Mouse (Mus musculus) monocyte, adult 2 months (primary cell): Measurements from ENCODE around the gene Mta3.

Experiments used
- DNase-seq, 2 experiments: peaks; one replicate each; pipeline ENCODE4 v3.0.0; 2022; ENCODE audit warnings: low spot score in 2 of 2, low read depth in 1 of 2

The Mta3 gene

DNA sequence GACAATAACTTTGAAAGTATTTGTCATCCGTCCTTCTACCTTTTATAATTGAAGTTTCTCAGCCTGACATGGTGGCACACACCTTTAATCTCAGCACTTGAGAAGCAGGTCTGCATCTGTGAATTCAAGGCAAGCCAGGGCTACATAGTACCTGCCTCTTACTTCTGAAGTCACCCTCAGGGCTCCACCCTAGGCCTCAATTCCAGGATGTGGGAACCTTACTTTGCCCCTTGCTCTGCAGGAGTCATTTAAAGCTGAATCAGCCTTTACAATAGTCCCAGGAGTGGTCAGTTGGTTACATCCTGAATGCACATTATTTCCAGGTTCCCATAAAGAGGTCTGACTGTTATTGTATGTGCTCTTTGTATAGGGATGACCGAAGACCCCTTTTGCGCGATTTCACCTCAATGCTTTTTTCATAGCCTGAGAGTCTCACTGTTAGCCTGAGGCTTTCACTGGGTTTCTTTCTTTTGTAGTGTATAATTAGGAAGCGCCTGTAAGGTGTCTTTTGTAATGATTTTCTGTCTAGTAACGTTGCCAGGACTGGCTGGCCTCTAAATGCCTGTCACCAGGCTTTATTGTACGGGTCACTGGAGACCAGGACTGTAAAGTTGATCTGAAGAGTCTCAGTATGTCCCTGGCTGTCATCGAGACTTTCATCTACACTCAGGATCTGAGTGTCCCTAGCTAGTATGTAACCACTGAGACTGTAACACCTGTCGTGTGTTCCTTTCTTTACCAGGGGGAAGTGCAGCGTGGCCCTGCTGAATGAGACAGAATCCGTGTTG is 47.3 kb downstream of the Mta3 start:
- no peak for DNase-seq

DNA sequence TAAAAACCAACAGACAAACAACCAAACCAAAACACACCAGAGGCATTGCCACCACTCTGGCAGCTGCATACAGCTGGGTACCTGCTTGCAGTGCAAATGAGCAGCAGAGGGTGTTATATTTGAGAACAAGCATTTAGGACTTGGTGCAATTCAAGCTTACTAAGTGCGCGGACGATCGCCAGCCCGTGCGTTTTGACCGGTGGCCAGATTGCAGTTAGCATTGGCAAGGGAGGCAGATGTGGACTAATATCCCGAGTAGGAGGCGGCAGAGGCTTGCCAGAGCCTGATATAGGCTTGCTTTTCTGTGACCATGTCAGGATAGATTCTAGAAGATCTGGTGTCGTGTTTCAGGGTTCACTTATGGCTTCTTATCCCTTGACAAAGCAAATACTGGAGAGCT is 52.1 kb downstream of the Mta3 start:
- no peak for DNase-seq

DNA sequence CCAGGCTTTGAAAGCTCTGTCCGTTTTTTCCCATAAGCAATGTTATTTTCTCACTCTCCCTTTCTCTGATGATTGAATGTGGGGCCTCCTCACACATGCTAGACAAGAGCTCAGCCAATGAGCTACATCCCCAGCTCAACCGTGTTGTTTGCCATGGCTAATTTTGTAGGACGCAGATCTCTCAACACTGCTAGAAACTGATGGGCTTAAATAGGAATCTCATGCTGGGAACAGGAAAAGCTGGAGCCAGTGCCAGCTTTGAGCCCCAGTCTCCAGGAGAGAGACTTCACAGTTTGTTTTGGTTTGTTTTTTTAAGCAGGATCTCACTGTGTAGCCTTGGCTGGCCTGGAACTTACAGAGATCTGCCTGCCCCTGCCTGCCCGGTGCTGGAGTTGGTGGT is 53.6 kb downstream of the Mta3 start:
- DNase-seq, result no peak

DNA sequence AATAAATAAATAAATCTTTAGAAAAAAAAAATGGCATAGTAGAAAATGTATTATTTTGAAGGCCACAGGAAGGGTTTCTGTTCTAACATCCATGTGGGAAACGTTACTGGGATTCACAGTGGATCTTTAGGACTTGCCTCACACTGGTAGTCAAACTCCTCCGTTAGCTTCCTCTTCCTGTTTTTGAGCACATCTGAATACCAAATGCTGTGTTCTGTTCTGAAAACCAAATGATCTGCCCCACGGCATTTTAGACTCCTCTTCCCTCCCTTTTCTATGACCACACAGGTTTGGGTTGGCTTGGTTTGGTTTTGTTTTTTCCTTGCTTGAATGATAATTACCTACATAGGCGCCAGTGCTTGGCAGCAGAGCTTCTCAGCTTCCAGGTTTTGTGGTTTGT is 58.6 kb downstream of the Mta3 start:
- no peak for DNase-seq

DNA sequence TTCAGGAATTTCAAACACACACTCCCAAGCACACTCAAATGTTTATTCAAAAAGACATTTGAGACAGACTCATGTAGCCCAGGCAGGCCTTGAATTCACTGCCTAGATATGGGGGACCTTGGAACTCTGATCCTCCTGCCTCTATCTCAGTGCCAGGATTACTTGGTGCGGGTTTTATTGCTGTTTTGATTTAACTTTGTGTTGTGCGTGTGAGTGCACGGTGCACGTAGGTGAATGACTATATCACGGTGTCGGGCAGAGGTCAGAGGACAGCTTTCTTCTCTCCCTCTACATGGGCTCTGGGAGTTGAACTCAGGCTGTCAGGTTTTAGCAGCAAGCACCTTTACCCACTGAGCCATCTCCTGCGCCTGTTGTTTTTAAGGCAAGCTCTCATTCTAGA is 61.1 kb downstream of the Mta3 start:
- no peak for DNase-seq

DNA sequence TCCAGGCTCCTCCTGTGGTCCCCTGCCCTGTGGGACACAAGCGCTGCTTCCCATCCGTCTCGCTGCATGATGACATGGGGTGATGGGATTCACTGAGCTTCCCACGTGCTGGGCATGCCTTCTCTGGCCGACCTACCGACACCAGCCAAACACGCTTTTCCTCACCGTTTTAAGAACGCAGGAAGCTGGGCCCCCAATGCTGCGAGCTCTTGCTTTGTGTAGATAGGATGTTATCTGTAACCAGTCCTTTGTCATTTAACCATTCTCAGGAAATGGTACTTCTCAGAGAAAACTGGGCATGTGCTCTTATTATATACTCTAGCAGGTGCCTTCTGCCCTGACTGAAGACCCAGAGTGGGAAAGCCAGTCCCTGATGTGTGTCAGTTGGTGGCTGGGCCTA is 62.3 kb downstream of the Mta3 start:
- DNase-seq, result no peak

DNA sequence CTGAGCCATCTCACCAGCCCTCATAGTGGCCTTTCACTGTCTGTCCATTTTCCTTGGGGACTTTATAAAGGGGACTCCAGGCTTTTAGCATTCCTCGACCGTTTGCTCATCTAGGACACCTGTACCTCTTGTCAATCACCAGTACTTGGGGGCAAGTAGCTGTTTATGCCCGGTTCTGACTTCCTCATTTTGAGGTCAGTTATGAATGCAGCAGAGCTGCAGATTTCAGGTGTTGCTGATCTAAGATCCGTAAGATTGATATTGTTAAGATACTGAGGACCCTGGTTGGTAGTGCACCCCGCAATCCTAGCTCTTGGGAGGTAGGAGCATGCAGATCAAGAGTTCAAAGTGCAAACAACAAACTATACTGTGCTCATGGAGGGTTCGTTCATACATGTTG is 64.4 kb downstream of the Mta3 start:
- DNase-seq, result no peak

DNA sequence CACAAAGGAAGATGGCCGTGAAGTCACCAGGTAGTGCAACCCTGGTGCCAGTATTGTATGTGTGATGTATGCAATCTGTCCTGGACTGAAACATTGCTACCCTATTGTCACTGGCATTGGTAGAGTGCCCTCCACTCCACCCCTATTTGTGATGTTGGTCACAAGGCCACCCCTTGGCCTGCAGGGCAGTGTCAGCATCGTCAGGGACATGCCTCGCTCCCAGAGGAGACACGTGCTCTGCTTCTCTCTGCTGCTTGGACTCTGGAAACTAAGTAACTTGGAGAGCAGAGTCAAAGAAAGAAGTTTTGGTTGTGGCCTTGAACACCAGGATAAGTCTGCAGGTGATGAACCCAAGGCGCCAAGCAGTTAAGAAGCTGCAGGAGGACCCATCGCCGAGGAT is 65.0 kb downstream of the Mta3 start:
- DNase-seq, result no peak

DNA sequence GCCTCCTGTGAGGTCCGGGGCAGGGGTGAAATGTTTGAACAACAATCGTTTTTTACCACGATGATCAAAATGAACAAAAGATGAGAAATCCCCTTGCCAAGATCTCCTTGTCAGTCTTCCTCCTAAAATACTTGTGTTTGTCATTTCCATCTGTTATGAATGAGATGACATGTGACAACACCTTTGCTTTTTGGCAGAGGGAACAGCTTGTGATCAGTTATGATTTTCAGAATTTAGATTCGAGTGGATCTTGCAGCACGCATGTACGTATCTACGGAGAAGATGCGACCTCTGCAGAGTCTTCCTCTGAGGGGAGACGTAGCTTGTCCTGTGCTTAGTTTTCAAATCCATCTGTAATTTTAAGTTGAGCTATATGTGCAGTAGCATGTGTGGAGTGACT is 66.1 kb downstream of the Mta3 start:
- no peak for DNase-seq

DNA sequence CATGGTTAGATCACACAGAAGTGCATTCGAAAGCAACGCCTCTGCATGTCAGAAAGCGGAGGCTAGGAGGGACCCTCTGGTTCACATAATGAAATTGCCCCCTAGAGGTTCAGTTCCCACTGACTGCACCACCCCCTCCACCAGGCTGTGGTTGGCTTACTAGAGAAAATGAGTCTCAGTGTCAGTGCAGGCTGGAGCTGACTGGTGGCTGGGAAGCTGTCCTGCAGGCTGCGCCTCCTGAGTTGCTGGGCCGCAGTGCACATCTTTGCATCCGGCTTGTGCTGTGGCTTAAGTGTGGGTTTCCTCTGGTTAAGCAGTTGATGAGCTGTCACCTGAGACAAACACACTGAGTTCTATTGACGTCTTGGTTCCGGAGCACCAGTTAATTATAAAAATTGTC is 66.7 kb downstream of the Mta3 start:
- no peak for DNase-seq

DNA sequence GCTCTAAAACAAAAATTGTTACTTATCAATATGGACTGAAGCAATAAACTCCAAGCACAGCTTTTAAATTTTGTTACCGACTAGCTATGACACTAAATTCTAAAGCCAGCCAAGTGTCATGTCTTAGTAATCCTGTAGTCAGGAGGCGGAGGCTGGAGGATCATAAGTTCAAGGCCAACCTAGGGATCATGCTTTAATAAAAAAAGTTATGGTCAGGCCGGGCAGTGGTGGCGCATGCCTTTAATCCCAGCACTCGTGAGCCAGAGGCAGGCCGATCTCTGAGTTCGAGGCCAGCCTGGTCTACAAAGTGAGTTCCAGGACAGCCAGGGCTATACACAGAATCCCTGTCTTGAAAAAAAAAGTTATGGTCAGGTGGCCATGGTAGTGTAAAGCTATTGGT is 71.0 kb downstream of the Mta3 start:
- DNase-seq, result no peak

DNA sequence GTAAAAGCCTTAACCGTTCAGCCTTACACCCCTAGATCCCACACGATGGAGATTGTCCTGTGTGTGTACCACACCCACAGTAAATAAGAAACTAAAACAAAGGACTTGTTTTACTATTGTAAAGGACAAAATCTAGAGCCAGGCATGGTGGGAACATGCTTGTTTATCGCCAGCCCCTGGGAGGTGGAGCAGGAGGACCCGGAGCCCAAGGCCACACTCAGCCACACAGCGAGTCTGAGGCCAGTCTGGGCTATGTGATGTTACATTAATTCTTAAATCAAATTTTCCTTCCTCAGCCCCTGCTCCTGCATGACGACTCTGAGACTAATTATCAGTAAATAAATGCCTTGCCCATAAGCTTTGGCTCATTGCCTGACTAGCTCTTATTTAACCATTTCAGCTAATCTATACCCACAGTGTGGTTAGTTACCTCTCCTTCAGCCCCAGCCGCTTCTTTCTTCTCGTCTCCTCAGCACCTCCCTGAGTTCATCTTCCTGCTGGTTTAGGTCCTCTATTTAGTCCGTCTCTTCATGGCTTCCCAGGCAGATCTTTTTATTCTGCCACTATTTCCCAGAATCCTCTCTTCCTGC is 71.6 kb downstream of the Mta3 start:
- DNase-seq, result no peak

DNA sequence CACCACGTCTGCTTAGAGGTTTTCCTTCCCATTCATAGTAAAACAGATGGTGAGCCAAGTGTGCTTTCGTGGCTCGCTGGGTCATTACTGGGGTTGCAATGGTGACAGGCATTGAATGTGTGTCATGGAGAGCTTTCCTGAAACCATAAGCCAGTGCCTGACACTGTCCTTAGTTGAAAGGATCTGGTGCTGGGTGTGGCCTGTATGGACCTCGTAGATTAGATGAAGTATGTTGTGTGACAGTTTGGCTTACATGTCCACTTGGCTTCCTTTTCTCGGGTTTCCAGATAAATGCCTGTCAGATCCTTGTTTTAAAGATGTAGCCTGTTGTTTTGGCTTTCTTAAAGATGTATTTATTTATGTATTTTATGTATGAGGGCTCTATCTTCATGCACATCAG is 74.3 kb downstream of the Mta3 start:
- no peak for DNase-seq

DNA sequence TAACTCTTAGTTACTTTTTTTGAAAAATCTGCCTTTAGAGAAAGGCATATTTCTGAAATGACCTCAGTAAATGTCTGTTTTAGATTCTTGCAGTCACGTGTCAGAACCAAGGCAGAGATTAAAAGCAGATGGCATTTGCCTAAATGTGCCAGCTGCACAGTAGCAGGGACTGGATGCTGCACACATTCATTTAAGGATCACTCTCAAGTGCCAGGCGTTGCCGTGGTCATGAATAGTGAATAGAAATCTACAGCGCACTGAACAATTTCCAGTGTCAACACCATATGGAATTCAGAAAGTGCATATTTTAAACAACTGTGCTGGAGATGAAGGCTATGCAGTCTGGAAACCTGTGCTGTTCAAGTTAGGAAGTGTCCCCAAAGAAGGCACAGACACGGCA is 76.8 kb downstream of the Mta3 start:
- no peak for DNase-seq

DNA sequence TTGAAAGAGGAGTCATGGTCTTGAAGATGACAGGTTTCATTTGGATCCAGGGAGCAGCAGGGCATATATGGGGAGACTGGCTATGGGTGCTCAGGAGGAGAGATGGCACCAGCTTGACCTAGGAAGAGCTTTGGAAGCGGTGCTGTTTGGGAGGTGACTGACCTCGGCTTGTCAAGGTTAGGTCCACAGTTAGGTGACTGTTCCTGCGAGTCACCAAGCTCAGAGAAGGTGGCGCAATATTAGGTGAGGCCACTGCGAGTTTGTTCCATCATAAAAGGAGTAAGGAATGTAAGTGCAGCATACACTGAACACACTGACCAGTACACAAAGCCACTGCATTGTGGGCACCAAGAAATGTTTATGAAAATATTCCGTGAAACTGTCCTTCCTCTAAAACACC is 80.5 kb downstream of the Mta3 start:
- no peak for DNase-seq

DNA sequence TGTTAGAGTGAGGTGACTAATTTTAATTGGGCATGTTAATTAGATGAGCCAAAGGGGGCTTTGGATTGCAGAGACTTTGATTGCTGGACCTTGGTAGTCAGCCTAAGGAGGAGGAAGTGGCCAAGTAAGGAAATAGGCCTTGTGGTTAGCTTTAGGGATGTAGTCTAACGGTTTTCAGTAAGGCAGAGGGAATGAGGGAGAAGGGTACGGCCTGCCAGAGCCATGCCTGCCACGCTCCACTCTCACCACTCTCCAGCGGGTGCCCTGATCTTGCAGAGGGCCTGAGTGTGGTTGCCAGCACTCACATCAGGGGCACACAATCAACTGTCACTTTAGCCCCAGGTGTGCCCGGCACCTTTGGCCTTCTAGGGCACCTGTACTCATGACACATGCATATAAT is 84.2 kb downstream of the Mta3 start:
- DNase-seq, result no peak

DNA sequence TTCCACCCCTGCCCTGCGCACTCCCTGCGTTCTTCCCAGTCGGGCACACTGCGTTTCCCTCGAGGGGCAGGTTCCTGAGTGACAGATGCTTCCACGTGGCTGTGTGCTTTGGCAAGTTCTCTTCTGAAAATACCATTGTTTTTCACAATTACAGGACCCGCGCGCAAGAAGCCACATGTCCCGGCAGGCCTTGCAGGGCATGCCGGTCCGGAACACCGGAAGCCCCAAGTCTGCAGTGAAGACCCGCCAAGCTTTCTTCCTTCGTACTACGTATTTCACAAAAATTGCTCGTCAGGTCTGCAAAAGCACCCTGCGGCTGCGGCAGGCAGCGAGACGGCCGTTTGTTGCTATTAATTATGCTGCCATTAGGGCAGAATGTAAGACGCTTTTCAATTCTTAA is 86.4 kb downstream of the Mta3 start:
- no peak for DNase-seq

DNA sequence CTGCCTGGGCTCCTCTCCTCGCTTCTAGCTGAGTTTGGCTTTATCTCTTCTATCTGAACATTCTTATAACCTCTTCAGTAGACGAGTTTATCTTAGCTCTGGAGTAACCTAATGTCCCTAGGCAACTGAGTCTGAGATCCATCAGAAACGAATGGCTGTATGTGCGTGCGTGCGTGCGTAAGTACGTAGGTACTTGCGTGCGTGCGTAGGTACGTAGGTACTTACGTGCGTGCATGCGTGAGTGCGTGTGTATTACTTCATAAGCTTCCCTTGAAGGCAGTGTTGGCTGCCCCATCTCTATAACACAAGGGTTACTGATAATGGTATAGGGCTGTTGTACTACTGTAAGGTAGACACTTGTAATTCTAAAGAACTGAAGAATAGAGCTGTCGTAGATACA is 89.2 kb downstream of the Mta3 start:
- no peak for DNase-seq

DNA sequence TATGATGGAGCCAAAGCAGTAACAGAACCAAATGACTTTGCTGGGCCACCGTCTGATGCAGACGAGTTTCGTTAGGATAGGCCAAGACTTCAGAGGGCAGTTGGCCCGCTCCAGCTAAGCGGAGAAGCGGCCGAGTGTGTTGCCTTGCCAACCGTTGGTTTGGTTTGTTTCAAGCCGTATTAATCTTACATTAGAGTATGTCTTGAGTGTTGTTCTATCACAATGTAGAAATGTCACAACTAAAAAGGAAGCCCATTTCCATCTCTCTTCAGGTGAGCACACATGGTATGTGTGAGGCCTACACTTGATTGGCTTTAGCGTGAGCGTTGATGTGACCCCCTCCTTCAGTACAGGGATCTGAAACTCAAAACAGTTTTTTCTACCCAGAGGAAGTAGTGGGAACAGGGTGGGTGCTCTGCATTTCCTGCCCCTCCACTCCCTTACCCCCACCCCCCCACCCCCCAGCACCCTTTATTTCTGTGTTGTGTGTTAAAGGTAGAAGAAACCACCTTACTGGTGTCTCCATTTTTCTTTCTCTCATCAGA is 93.6 kb downstream of the Mta3 start:
- no peak for DNase-seq

DNA sequence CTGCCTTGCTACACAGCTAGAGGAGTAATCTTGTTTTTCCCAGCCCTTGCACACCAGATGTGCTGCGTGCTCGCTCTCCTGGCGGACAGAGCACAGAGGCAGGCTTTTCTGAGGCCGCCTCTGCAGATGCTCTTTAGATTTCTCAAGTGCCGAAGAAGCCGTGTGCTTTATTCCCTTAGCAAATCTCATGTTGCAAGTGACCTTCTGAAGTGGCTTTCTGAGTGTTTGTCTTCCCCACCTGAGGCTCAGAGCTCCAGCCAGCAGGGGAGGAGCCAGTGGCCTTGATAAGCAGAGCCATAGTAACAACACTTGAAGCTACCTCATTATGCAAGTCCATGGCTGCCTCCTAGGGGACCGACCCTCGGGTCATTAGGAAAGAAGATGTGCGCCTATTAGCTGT is 98.0 kb downstream of the Mta3 start:
- DNase-seq, result no peak

DNA sequence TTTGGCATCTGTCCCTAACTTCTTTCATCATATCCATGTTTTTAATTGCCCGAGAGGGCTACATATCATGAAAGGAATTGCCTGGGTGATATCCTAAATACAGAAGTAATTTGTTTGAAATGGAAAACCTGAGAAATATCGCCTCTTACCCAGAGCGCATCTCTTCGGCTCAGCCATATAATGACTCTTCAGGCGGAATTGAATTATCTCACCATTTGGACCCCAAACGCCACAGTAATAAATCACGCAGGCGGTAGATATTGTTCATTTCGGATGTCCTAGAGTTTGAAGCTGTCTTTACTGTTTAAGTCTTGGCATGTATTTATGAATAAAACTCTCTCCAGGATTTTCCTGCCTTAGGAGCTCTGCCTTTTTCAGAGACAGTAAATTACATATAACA is 99.1 kb downstream of the Mta3 start:
- no peak for DNase-seq

DNA sequence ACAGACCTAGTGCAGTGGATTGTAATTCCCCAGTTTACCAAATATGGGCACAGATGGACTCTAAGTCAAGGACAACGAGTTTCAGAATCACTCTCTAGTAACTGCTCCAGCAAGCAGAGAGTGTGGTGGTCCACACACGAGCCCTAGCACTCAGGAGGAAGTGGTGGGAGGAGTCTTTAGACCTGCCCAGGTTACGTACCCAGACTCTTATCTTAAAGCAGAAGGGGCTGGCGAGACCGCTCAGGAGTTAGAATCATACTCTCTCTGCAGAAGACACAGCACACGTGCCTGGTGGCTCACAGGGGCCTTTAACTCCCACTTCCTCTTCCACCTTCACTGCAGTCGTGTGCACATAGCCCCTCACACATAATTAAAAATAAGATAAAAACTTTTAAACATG is 101.4 kb downstream of the Mta3 start:
- DNase-seq, result no peak

DNA sequence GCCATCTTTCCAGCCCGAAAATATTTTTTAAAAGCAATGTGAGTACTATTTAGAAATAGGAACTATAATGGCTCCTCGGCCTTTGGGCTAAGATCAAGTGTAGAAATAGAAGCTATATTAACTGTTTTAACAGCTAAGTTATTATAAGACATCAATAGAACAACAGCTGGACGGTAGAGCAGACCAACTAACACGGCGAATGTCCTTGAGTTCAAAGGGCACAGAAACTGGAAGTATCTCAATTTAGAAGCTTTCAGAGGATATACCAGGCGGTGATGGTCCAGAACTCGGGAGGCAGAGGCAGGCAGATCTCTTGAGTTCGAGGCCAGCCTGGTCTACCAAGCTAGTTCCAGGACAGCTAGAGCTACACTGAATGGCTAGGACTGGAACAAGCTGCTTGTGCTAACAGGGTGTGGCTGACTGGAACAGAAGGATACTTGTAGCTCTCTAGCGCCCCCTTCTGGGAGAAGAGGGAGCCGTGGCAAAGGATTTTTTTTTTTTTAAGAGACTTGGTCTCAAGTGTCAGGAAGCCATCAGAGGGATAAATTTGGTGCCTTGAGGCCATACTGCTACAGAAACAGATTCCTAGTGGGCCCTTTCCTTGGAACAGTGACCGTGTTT is 101.9 kb downstream of the Mta3 start:
- peak; percentile 48 to 60 for DNase-seq
